8 mouse cellular contexts compared by ENCODE assay signal in genomic region chr7:99482637-99483036, GRCm38 (mm10). TPM values are rescaled to one million over a fixed set of nuclear protein-coding genes. Genes with fewer than 3 reads are reported as not detected.
DNase-seq lines count a peak whose midpoint lies in the region; ATAC-seq and TF ChIP-seq lines count a peak whose summit lies in the region.

No protein-coding gene starts in this region.

- H3K9me3 ChIP-seq in forebrain, embryonic 13.5 days (replicated peaks) = no peaks in the 10 kb centered on the region
- no peaks in the 10 kb centered on the region for H3K9me3 ChIP-seq in liver, embryonic 13.5 days (replicated peaks)

- H3K27me3 ChIP-seq in cerebellum, adult 2 months (ENCODE audit: control insufficient read depth, insufficient read depth, low read length) = no peaks in the 10 kb centered on the region
- H3K27me3 ChIP-seq in forebrain, embryonic 13.5 days = peaks cover 15% of the 10 kb centered on the region
- H3K27me3 ChIP-seq in liver, embryonic 13.5 days = no peaks in the 10 kb centered on the region

- TF ChIP-seq CTCF in cerebellum, adult 2 months (IDR thresholded peaks at IDR 0.05; ENCODE audit: borderline replicate concordance, insufficient read depth, low read depth, low read length) = no peak

- H3K27ac ChIP-seq in cerebellum, adult 2 months (ENCODE audit: insufficient read depth, low read length) = no peak overlapping the region
- peak overlapping the region; percentile 77; the same call in 1 of the 2 replicates for H3K27ac ChIP-seq in forebrain, embryonic 13.5 days
- peak overlapping the region; percentile 89 for H3K27ac ChIP-seq in liver, embryonic 13.5 days

- no peak for TF ChIP-seq POLR2A in cerebellum, adult 2 months (IDR thresholded peaks at IDR 0.05; ENCODE audit: borderline replicate concordance, insufficient read depth, low read length)

- DNase-seq in cerebellum, adult 2 months = no peak
- no peak for DNase-seq in cerebellum, adult 11-12 months
- peak; percentile 48 for DNase-seq in 416B (ENCODE audit: low read depth)
- DNase-seq in liver, embryonic 13.5 days = no peak
- DNase-seq in adipocyte (ENCODE audit: low spot score) = no peak
- no peak for DNase-seq in gastrocnemius, postnatal 4 days (ENCODE audit: low spot score in 2 of 2)
- no peak for DNase-seq in gastrocnemius, postnatal 10 days

- H3K36me3 ChIP-seq in forebrain, embryonic 13.5 days (ENCODE audit: poor library complexity, severe bottlenecking) = peaks cover 46% of the 10 kb centered on the region
- peaks cover 51% of the 10 kb centered on the region for H3K36me3 ChIP-seq in liver, embryonic 13.5 days

- H3K4me2 ChIP-seq in forebrain, embryonic 13.5 days = peak overlapping the region; percentile 87
- peak overlapping the region; percentile 90 for H3K4me2 ChIP-seq in liver, embryonic 13.5 days

- peak overlapping the region; percentile 93 for H3K4me3 ChIP-seq in cerebellum, adult 2 months (replicated peaks; ENCODE audit: insufficient read depth, low read depth, low read length)
- peak overlapping the region; percentile 92 for H3K4me3 ChIP-seq in forebrain, embryonic 13.5 days
- H3K4me3 ChIP-seq in liver, embryonic 13.5 days (replicated peaks) = peak overlapping the region; percentile 74

- H3K4me1 ChIP-seq in cerebellum, adult 2 months (ENCODE audit: control insufficient read depth, insufficient read depth, low read length) = peaks cover 9% of the 10 kb centered on the region
- H3K4me1 ChIP-seq in forebrain, embryonic 13.5 days = peaks cover 40% of the 10 kb centered on the region
- H3K4me1 ChIP-seq in liver, embryonic 13.5 days (replicated peaks) = peaks cover 57% of the 10 kb centered on the region

- WGBS in cerebellum, adult 2 months = 1% methylated on average over 6 of the region's 6 CpGs
- 4% methylated on average over 6 of the region's 6 CpGs for WGBS in forebrain, embryonic 13.5 days
- under 1% methylated on average over 6 of the region's 6 CpGs for WGBS in liver, embryonic 13.5 days (ENCODE audit: insufficient replicate concordance)

- peak overlapping the region; percentile 94 for H3K9ac ChIP-seq in forebrain, embryonic 13.5 days
- peak overlapping the region; percentile 94 for H3K9ac ChIP-seq in liver, embryonic 13.5 days

- ATAC-seq in forebrain, embryonic 13.5 days = no peak
- ATAC-seq in liver, embryonic 13.5 days (ENCODE audit: low read depth) = no peak

RNA-seq across cellular contexts. Expression of gene Rps3, which starts 0.9 kb away (rescaled TPM):
- polyA plus RNA-seq in cerebellum, adult 2 months (2012; rRNA removed) = 391 and 434 TPM in 2 replicates
- polyA plus RNA-seq in forebrain, embryonic 13.5 days (2015; fragmentation: Nextera tagmentation; extraction: Ambion mirVana) = 638 and 696 TPM in 2 replicates
- polyA plus RNA-seq in liver, embryonic 13.5 days (2015; fragmentation: Nextera tagmentation; extraction: Ambion mirVana) = 741 and 746 TPM in 2 replicates
- 100 to 1,000 TPM; 484 to 545 TPM for total RNA-seq in gastrocnemius, postnatal 4 days (2021)
- 100 to 1,000 TPM; 362 to 382 TPM for total RNA-seq in gastrocnemius, postnatal 10 days (2021)

RNA-seq across cellular contexts. Expression of gene Klhl35, which starts 16.8 kb away (rescaled TPM):
- polyA plus RNA-seq in cerebellum, adult 2 months (2012; rRNA removed) = 1.1 and 1.4 TPM in 2 replicates
- 2.3 and 2.5 TPM in 2 replicates for polyA plus RNA-seq in forebrain, embryonic 13.5 days (2015; fragmentation: Nextera tagmentation; extraction: Ambion mirVana)
- polyA plus RNA-seq in liver, embryonic 13.5 days (2015; fragmentation: Nextera tagmentation; extraction: Ambion mirVana) = 0.12 and 0.21 TPM in 2 replicates
- 1 to 10 TPM in 1 of 2 experiments, under 1 TPM in 1; 0.91 to 1.5 TPM for total RNA-seq in gastrocnemius, postnatal 4 days (2021)
- total RNA-seq in gastrocnemius, postnatal 10 days (2021) = under 1 TPM; 0.14 to 0.38 TPM

RNA-seq across cellular contexts. Expression of gene Arrb1, which starts 52.6 kb away (rescaled TPM):
- 111 and 115 TPM in 2 replicates for polyA plus RNA-seq in cerebellum, adult 2 months (2012; rRNA removed)
- polyA plus RNA-seq in forebrain, embryonic 13.5 days (2015; fragmentation: Nextera tagmentation; extraction: Ambion mirVana) = 7.4 and 10.6 TPM in 2 replicates
- 96.5 and 121 TPM in 2 replicates for polyA plus RNA-seq in liver, embryonic 13.5 days (2015; fragmentation: Nextera tagmentation; extraction: Ambion mirVana)
- total RNA-seq in gastrocnemius, postnatal 4 days (2021) = 10 to 100 TPM; 30.7 to 32.6 TPM
- total RNA-seq in gastrocnemius, postnatal 10 days (2021) = 10 to 100 TPM; 21.4 to 26.2 TPM
